Mouse (Mus musculus): ENCODE results near the gene Zfp580.

Gene Zfp580

DNA sequence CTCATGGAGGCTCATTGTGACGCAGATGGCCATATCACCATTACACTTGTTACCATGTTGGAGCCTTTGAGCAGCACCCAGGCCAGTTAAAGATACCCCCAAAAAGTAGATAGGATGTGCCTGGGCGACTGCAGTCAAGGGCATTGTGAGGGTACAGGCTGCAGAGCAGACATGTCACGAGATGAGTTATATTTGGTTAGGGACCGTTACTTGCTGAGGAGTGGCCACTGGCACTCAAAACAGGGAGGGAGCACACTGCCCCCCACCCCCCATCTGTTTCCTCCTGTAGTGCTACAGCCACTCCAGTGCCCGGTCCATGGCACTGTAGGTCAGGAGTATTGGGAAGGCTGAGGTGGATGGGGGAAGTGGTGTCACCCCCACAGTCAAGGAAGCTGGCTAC lies 47.4 kb downstream of the Zfp580 start:
- CTCF ChIA-PET = no interaction called here
- POLR2A ChIA-PET = interaction anchor here in 2 of 4 experiments (0.9 to 1.6 kb wide), 6 partner anchors 10 to 37 kb away, joined by 3 to 9 read pairs (median 4); partner anchors contain the start of gene U2af2 (in 1 of the 2)

DNA sequence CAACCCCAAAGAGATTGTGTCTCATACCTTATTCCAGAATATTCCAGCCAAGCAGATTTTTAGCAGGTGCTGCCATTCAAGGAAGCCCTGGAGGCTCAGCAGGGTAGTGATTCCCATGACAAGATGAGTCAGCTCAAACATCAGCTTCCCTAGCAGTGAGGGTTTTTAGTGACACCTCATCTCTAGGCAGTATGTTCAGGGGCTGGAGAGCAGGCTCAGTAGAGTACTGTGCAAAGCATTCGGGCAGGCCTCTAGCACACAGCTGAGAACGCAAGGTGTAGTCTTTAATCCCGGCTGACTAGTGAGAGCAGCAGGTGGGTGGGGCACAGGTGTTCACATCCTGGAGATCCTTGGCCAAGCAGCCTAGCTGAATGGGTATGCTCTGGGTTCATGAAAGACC lies 48.5 kb downstream of the Zfp580 start:
- ChIA-PET CTCF (no interaction called here), POLR2A (interaction anchor here in 3 of 4 experiments (0.5 to 1.6 kb wide), 8 partner anchors 9 to 1455 kb away, joined by 3 to 6 read pairs (median 3); partner anchors contain the start of genes Cnot3 (in 1 of the 3), Fiz1 (in 1 of the 3) and Zfp524 (in 1 of the 3))

- POLR2A ChIA-PET = interaction anchor here in 1 of 4 experiments (0.6 to 1.3 kb wide), 3 partner anchors 10 to 136 kb away, joined by 3 read pairs; no protein-coding TSS in a partner anchor
These were observed 49.8 kb downstream of the Zfp580 start for GRCm38 (mm10) chr7:5101066-5101663.

DNA sequence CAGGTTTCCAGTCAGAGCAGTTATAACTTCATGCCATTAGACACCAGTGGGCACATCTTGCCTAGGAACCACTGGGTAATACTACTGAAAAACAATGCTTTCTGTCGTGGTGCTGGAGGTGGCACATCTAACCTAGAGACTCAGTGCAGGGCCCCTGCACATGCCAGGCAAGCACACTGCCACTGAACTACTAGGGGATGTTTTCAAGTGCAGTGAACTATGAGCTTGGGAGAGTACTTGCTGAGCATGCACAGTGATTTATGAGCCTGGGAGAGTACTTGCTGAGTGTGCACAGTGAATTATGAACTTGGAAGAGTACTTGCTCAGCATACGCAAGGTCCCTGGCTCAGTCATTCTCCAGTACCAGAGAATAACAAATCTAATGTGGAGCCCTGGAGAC lies 51.2 kb downstream of the Zfp580 start:
- ChIA-PET POLR2A (no interaction called here), CTCF (no interaction called here)

More at GRCm38 (mm10) chr7:5101066-5101663, 49.8 kb downstream of the Zfp580 start:
- CTCF ChIA-PET = no interaction called here
